Mouse (Mus musculus) hindbrain, postnatal 0 days (tissue): ENCODE measurements around the gene Ap1g1. TPM values are rescaled to one million over a fixed set of nuclear protein-coding genes. Genes with fewer than 3 reads are reported as not detected.
"Not testable (repeated sequence)": the region's sequence is repeated elsewhere in the genome, so short reads cannot be mapped to it uniquely, and the experiment has no call there.

ENCODE experiments used
- ATAC-seq: fragments of 200-750 bp; cut with Nextera tagmentation; 2 replicates; pipeline ENCODE4 v1.8.0; 2017; ENCODE audit warnings: mild to moderate bottlenecking, moderate TSS enrichment, moderate library complexity
- DNase-seq: peaks from one replicate; pipeline ENCODE4 v3.0.0-alpha.2; 2015; ENCODE audit warnings: low spot score
- H3K27ac ChIP-seq: fragments of 300-500 bp; sonication (generic); 2 replicates; pipeline ENCODE4 v1.5.1; 2014; ENCODE audit warnings: mild to moderate bottlenecking
- H3K27me3 ChIP-seq: fragments of 300-500 bp; sonication (generic); 2 replicates; pipeline ENCODE4 v1.6.1; 2014; ENCODE audit warnings: low read length, mixed read lengths; ENCODE audit not compliant: insufficient read depth
- H3K36me3 ChIP-seq: fragments of 300-500 bp; sonication (generic); 2 replicates; pipeline ENCODE4 v1.6.1; 2014; ENCODE audit warnings: low read length, mixed read lengths; ENCODE audit not compliant: insufficient read depth
- H3K4me1 ChIP-seq: fragments of 300-500 bp; sonication (generic); 2 replicates; pipeline ENCODE4 v1.6.1; 2014; ENCODE audit warnings: antibody characterized with exemption, low read length, mixed read lengths; ENCODE audit not compliant: insufficient read depth
- H3K4me2 ChIP-seq: fragments of 300-500 bp; sonication (generic); 2 replicates; pipeline ENCODE4 v1.6.1; 2014; ENCODE audit warnings: low read depth, mild to moderate bottlenecking, low read length, moderate library complexity, mixed read lengths
- H3K4me3 ChIP-seq: fragments of 300-500 bp; sonication (generic); 2 replicates; pipeline ENCODE4 v1.5.1; 2014; ENCODE audit warnings: low read length
- H3K9ac ChIP-seq: fragments of 300-500 bp; sonication (generic); replicated peaks from 2 replicates; pipeline ENCODE4 v1.6.1; 2014; ENCODE audit warnings: mild to moderate bottlenecking, low read length, moderate library complexity, mixed read lengths
- H3K9me3 ChIP-seq: fragments of 300-500 bp; sonication (generic); 2 replicates; pipeline ENCODE4 v1.6.1; 2016; ENCODE audit warnings: low read length, mixed read lengths
- CTCF ChIP-seq: IDR thresholded peaks from 2 replicates; pipeline ENCODE4 v1.5.1; 2016; ENCODE audit warnings: antibody characterized with exemption, control low read depth, low read depth
- WGBS: fragments of 180-500 bp; shearing (Covaris S2); extraction: QIAGEN DNeasy Blood & Tissue Kit; methylation state at CpG from one replicate; pipeline ENCODE4 v1.1.7; 2014; 5-methylcytosine and 5-hydroxymethylcytosine counted together
- polyA plus RNA-seq: library from polyadenylated mRNA; unstranded; fragments of >200 nt; fragmentation: Nextera tagmentation; extraction: Ambion mirVana; gene quantifications from 2 replicates; pipeline ENCODE4 v1.2.1, GENCODE M21; 2015
- total RNA-seq: library from RNA; depleted of rRNA; stranded (reverse); fragments of >200 nt; gene quantifications from 2 replicates; pipeline ENCODE4 v1.2.3, GENCODE M21; 2014

Ap1g1 gene
- total and polyA plus RNA-seq, 2 experiments from 2014 or later = 34.0 to 67.9 TPM

- H3K36me3 ChIP-seq = no peaks in the 10 kb centered on the region
- no peak for TF ChIP-seq CTCF
- no peak overlapping the region for H3K4me3 ChIP-seq
- DNase-seq (no peak), ATAC-seq (no peak)
- WGBS = 89% methylated on average over 11 of the region's 12 CpGs
- H3K27ac ChIP-seq = no peak overlapping the region
- H3K4me1 ChIP-seq = no peaks in the 10 kb centered on the region
- no peak overlapping the region for H3K9ac ChIP-seq
- no peaks in the 10 kb centered on the region for H3K27me3 ChIP-seq
- H3K9me3 ChIP-seq = no peaks in the 10 kb centered on the region
- H3K4me2 ChIP-seq = no peak overlapping the region
Observed at GRCm38 (mm10) chr8:109747468-109748199, 30.7 kb upstream of the Ap1g1 start.

GRCm38 (mm10) chr8:109750274-109750673 is 28.1 kb upstream of the Ap1g1 start:
- Histone ChIP-seq H3K4me3 (no peak overlapping the region), H3K9ac (no peak overlapping the region), H3K27me3 (no peaks in the 10 kb centered on the region), H3K36me3 (no peaks in the 10 kb centered on the region), H3K9me3 (no peaks in the 10 kb centered on the region), H3K4me2 (no peak overlapping the region), H3K27ac (no peak overlapping the region), H3K4me1 (no peaks in the 10 kb centered on the region)
- WGBS = 63% methylated on average over 5 of the region's 5 CpGs
- no peak for TF ChIP-seq CTCF
- DNase-seq = no peak
- no peak for ATAC-seq

GRCm38 (mm10) chr8:109750699-109751098 is 27.7 kb upstream of the Ap1g1 start:
- Histone ChIP-seq H3K9me3 (no peaks in the 10 kb centered on the region), H3K9ac (no peak overlapping the region), H3K4me3 (no peak overlapping the region), H3K4me1 (no peaks in the 10 kb centered on the region), H3K36me3 (no peaks in the 10 kb centered on the region), H3K27ac (no peak overlapping the region), H3K4me2 (no peak overlapping the region), H3K27me3 (no peaks in the 10 kb centered on the region)
- 80% methylated on average over 12 of the region's 12 CpGs for WGBS
- DNase-seq (no peak), ATAC-seq (no peak)
- 0 out of 2 replicates have a peak, but pooled peaks have one; percentile 10 for TF ChIP-seq CTCF

- Histone ChIP-seq H3K9me3 (no peaks in the 10 kb centered on the region), H3K9ac (no peak overlapping the region), H3K36me3 (no peaks in the 10 kb centered on the region), H3K4me1 (no peaks in the 10 kb centered on the region), H3K4me2 (no peak overlapping the region), H3K27me3 (no peaks in the 10 kb centered on the region), H3K4me3 (no peak overlapping the region), H3K27ac (no peak overlapping the region)
- no peak for TF ChIP-seq CTCF
- ATAC-seq = no peak
- DNase-seq = no peak
- 90% methylated on average over 20 of the region's 20 CpGs for WGBS
Observed at GRCm38 (mm10) chr8:109751731-109752485, 26.4 kb upstream of the Ap1g1 start.

GRCm38 (mm10) chr8:109754696-109755095 is 23.7 kb upstream of the Ap1g1 start:
- Histone ChIP-seq H3K4me1 (no peaks in the 10 kb centered on the region), H3K9me3 (no peaks in the 10 kb centered on the region), H3K4me3 (no peak overlapping the region), H3K27me3 (no peaks in the 10 kb centered on the region), H3K9ac (no peak overlapping the region), H3K36me3 (no peaks in the 10 kb centered on the region), H3K27ac (no peak overlapping the region), H3K4me2 (no peak overlapping the region)
- DNase-seq (no peak), ATAC-seq (no peak)
- WGBS = 89% methylated on average over 8 of the region's 8 CpGs
- TF ChIP-seq CTCF = no peak

GRCm38 (mm10) chr8:109755554-109755953 is 22.8 kb upstream of the Ap1g1 start:
- 83% methylated on average over 4 of the region's 4 CpGs for WGBS
- H3K9me3 ChIP-seq, H3K27ac ChIP-seq, H3K9ac ChIP-seq, H3K4me1 ChIP-seq, H3K36me3 ChIP-seq, H3K4me3 ChIP-seq, H3K4me2 ChIP-seq, ATAC-seq, DNase-seq, H3K27me3 ChIP-seq: not testable (repeated sequence)

GRCm38 (mm10) chr8:109756849-109757248 is 21.5 kb upstream of the Ap1g1 start:
- Histone ChIP-seq H3K9me3 (no peaks in the 10 kb centered on the region), H3K27ac (no peak overlapping the region), H3K4me3 (no peak overlapping the region), H3K4me2 (no peak overlapping the region), H3K9ac (no peak overlapping the region), H3K27me3 (no peaks in the 10 kb centered on the region), H3K4me1 (no peaks in the 10 kb centered on the region), H3K36me3 (no peaks in the 10 kb centered on the region)
- DNase-seq = no peak
- WGBS = 65% methylated on average over 3 of the region's 3 CpGs
- TF ChIP-seq CTCF = no peak
- no peak for ATAC-seq
